Mouse (Mus musculus) spleen, adult 18-20 months (tissue): Measurements from ENCODE around the gene Tbccd1.

ENCODE experiments used
- DNase-seq, 2 experiments: peaks; one replicate each; pipeline ENCODE4 v3.0.0; 2022; ENCODE audit warnings: mixed read lengths in 2 of 2

Tbccd1 gene

GRCm38 (mm10) chr16:22857431-22858113 is at the start of gene Tbccd1, which contains the start of gene Dnajb11:
Gene Tbccd1, minus strand, starts transcription at chr16:22857669.
Gene Dnajb11, plus strand, starts transcription at chr16:22857845.
- peak; percentile 92 to 97 for DNase-seq

GRCm38 (mm10) chr16:22901326-22901725 is 43.9 kb upstream of the Tbccd1 start:
- DNase-seq, result no peak

GRCm38 (mm10) chr16:22899866-22900570 is 42.5 kb upstream of the Tbccd1 start:
- DNase-seq, result no peak

- no peak for DNase-seq
Observed at GRCm38 (mm10) chr16:22899346-22899745, 41.9 kb upstream of the Tbccd1 start.

- no peak for DNase-seq
Observed at GRCm38 (mm10) chr16:22896618-22897017, 39.1 kb upstream of the Tbccd1 start.

GRCm38 (mm10) chr16:22894095-22894494 is 36.6 kb upstream of the Tbccd1 start:
- no peak for DNase-seq

GRCm38 (mm10) chr16:22891733-22892154 is 34.3 kb upstream of the Tbccd1 start:
- no peak for DNase-seq

- DNase-seq, result no peak
Observed at GRCm38 (mm10) chr16:22890683-22891510, 33.4 kb upstream of the Tbccd1 start, which contains the start of gene Ahsg. Gene Ahsg, plus strand, starts transcription at chr16:22891277.

- DNase-seq, result no peak
Observed at GRCm38 (mm10) chr16:22889716-22890115, 32.2 kb upstream of the Tbccd1 start.

GRCm38 (mm10) chr16:22888835-22889234 is 31.4 kb upstream of the Tbccd1 start:
- no peak for DNase-seq

GRCm38 (mm10) chr16:22886726-22887125 is 29.3 kb upstream of the Tbccd1 start:
- no peak for DNase-seq

- DNase-seq, result peak; percentile 41 to 45
Observed at GRCm38 (mm10) chr16:22885356-22885755, 27.9 kb upstream of the Tbccd1 start.

GRCm38 (mm10) chr16:22883441-22883840 is 26.0 kb upstream of the Tbccd1 start:
- DNase-seq, result no peak

GRCm38 (mm10) chr16:22881487-22881886 is 24.0 kb upstream of the Tbccd1 start:
- DNase-seq, result no peak

GRCm38 (mm10) chr16:22880900-22881299 is 23.4 kb upstream of the Tbccd1 start:
- no peak for DNase-seq

- DNase-seq, result no peak
Observed at GRCm38 (mm10) chr16:22879945-22880595, 22.6 kb upstream of the Tbccd1 start.

GRCm38 (mm10) chr16:22878716-22879115 is 21.2 kb upstream of the Tbccd1 start:
- DNase-seq, result no peak

- DNase-seq, result no peak
Observed at GRCm38 (mm10) chr16:22877660-22878390, 20.4 kb upstream of the Tbccd1 start.

- peak in 1 of 2 experiments; percentile 27 for DNase-seq
Observed at GRCm38 (mm10) chr16:22876218-22877043, 19.0 kb upstream of the Tbccd1 start.

- DNase-seq, result no peak
Observed at GRCm38 (mm10) chr16:22873369-22873768, 15.9 kb upstream of the Tbccd1 start.

- DNase-seq, result no peak
Observed at GRCm38 (mm10) chr16:22872397-22872796, 14.9 kb upstream of the Tbccd1 start.
